Mouse (Mus musculus) erythroblast, embryonic 14.5 days (primary cell): Measurements from ENCODE around the gene Smim27.

Experiments used
- GATA1 ChIP-seq: IDR thresholded peaks from 2 replicates; pipeline ENCODE4 v1.6.1; 2012; ENCODE audit warnings: low read length, inconsistent platforms, mixed read lengths
- TAL1 ChIP-seq: IDR thresholded peaks from 3 replicates; pipeline ENCODE4 v1.6.1; 2012; ENCODE audit warnings: low read length, inconsistent platforms, mixed read lengths

DNA sequence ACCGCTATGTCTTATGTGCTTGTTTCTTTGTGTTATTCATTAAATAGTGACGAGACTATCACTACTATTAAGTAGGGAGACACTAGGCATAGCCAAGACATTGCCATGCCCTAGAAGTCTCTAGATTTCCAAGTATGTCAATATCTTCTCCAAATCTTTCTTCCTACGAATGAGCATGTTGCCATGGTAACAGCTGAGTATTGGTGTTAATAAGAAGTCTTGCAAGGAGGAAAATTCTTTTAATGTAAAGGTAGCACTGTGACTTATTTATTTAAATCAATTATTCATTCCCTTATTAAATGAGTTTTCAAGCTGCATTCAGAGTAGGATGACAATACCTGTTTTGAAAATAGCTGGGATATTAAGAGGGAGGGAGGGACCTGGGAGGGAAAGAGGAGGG is 48.0 kb downstream of the Smim27 start:
- no peak for TF ChIP-seq TAL1
- TF ChIP-seq GATA1 = no peak
